Mouse (Mus musculus) liver, embryonic 14.5 days (tissue): ENCODE results near the gene Pcif1. TPM values are rescaled to one million over a fixed set of nuclear protein-coding genes. Genes with fewer than 3 reads are reported as not detected.

Experiments used
- ATAC-seq: fragments of 200-750 bp; cut with Nextera tagmentation; 2 replicates; pipeline ENCODE4 v1.8.0; 2017; ENCODE audit warnings: moderate number of reproducible peaks, mild to moderate bottlenecking, moderate library complexity; ENCODE audit not compliant: insufficient read depth
- DNase-seq, 3 experiments: peaks; one replicate each; pipeline ENCODE4 v3.0.0-alpha.2; 2012 to 2013; ENCODE audit warnings: low read depth in 3 of 3, low spot score in 3 of 3
- H3K27ac ChIP-seq: fragments of 300-500 bp; sonication (generic); 2 replicates; pipeline ENCODE4 v1.5.1; 2014; ENCODE audit warnings: moderate library complexity, mild to moderate bottlenecking, control low read depth, inconsistent platforms
- H3K27me3 ChIP-seq: fragments of 300-500 bp; sonication (generic); 2 replicates; pipeline ENCODE4 v1.6.1; 2014; ENCODE audit warnings: mild to moderate bottlenecking, low read length, moderate library complexity; ENCODE audit not compliant: control insufficient read depth, insufficient read depth
- H3K36me3 ChIP-seq: fragments of 300-500 bp; sonication (generic); replicated peaks from 2 replicates; pipeline ENCODE4 v1.6.1; 2014; ENCODE audit warnings: low read depth; ENCODE audit not compliant: control insufficient read depth, insufficient read depth
- H3K4me1 ChIP-seq, 2 experiments: fragments of 200-500 bp in 1 of 2; fragments of 300-500 bp in 1 of 2; sonication (generic) in 1 of 2; replicated peaks; 2 replicates each; pipeline ENCODE4 v1.6.1; 2012 to 2014; ENCODE audit warnings: antibody characterized with exemption in 1 of 2, inconsistent platforms in 1 of 2, low read length in 1 of 2; ENCODE audit not compliant: control insufficient read depth in 2 of 2, insufficient read depth in 2 of 2
- H3K4me2 ChIP-seq: fragments of 300-500 bp; sonication (generic); 2 replicates; pipeline ENCODE4 v1.6.1; 2014; ENCODE audit warnings: low read depth, mild to moderate bottlenecking, control low read depth, moderate library complexity
- H3K4me3 ChIP-seq, 2 experiments: fragments of 200-500 bp in 1 of 2; fragments of 300-500 bp in 1 of 2; sonication (generic) in 1 of 2; 2 replicates each; pipeline ENCODE4 v1.5.1; 2012 to 2014; ENCODE audit warnings: low read depth in 2 of 2, low read length in 2 of 2, mild to moderate bottlenecking in 2 of 2, control low read depth in 1 of 2, inconsistent platforms in 1 of 2, moderate library complexity in 1 of 2; ENCODE audit not compliant: insufficient read depth in 1 of 2
- H3K9ac ChIP-seq: fragments of 300-500 bp; sonication (generic); replicated peaks from 2 replicates; pipeline ENCODE4 v1.6.1; 2014; ENCODE audit warnings: mild to moderate bottlenecking, control low read depth, moderate library complexity
- H3K9me3 ChIP-seq: fragments of 300-500 bp; sonication (generic); 2 replicates; pipeline ENCODE4 v1.6.1; 2016; ENCODE audit warnings: low read length, mixed read lengths; ENCODE audit not compliant: control insufficient read depth
- CTCF ChIP-seq: IDR thresholded peaks from 2 replicates; pipeline ENCODE4 v1.5.1; 2016; ENCODE audit warnings: antibody characterized with exemption, low read depth, control low read depth
- EP300 ChIP-seq: IDR thresholded peaks from 2 replicates; pipeline ENCODE4 v1.6.1; 2016; ENCODE audit warnings: antibody characterized with exemption, low read depth
- WGBS: fragments of 180-500 bp; shearing (Covaris S2); extraction: QIAGEN DNeasy Blood & Tissue Kit; methylation state at CpG from one replicate; pipeline ENCODE4 v1.1.7; 2014; ENCODE audit not compliant: insufficient replicate concordance; 5-methylcytosine and 5-hydroxymethylcytosine counted together
- polyA plus RNA-seq, 2 experiments: library from polyadenylated mRNA; depleted of rRNA in 1 of 2; stranded (reverse) in 1 of 2; unstranded in 1 of 2; fragments of >200 nt; fragmentation: Nextera tagmentation in 1 of 2; extraction: Ambion mirVana in 1 of 2; gene quantifications; 2 replicates each; pipeline versions ENCODE4 v1.2.1 to v1.2.3; 2012 to 2014

The Pcif1 gene
- polyA plus RNA-seq, 2 experiments, result 19.6 to 37.5 TPM

GRCm38 (mm10) chr2:164911086-164912048, 32.3 kb downstream of the Pcif1 start, which contains the start of gene Zfp335:
Zfp335 (minus strand) TSS chr2:164911757.
- ATAC-seq (peak; percentile 85), DNase-seq (peak; percentile 81 to 83 (median 82))
- Histone ChIP-seq H3K4me3 (peak within 1 kb of the TSS; percentile 80 to 85), H3K4me2 (peak within 1 kb of the TSS; percentile 78), H3K9ac (peak within 1 kb of the TSS; percentile 88), H3K27ac (peak within 1 kb of the TSS; percentile 71), H3K9me3 (no peaks in the 10 kb centered on the region; the same call in 1 of the 2 replicates), H3K36me3 (peaks cover 21% of the 10 kb centered on the region), H3K4me1 (peaks cover 0 to 22% of the 10 kb centered on the region in 2 experiments; a peak in 3 of 4 replicates), H3K27me3 (no peaks in the 10 kb centered on the region)
- under 1% methylated on average over 90 of the region's 91 CpGs for WGBS
- TF ChIP-seq EP300 (peak; percentile 19; the same call in 1 of the 2 replicates), CTCF (peak; percentile 51)

- H3K4me2 ChIP-seq, result peak overlapping the region; percentile 78
- 3% methylated on average over 12 of the region's 12 CpGs for WGBS
- peak overlapping the region; percentile 70 for H3K27ac ChIP-seq
- peak overlapping the region; percentile 88 for H3K9ac ChIP-seq
- peak; percentile 30 for ATAC-seq
- no peak for TF ChIP-seq EP300
- TF ChIP-seq CTCF, result no peak
- no peaks in the 10 kb centered on the region for H3K27me3 ChIP-seq
- DNase-seq, result peak in 2 of 3 experiments; percentile 17 to 46
- peaks cover 0 to 22% of the 10 kb centered on the region in 2 experiments; a peak in 3 of 4 replicates for H3K4me1 ChIP-seq
- H3K4me3 ChIP-seq, result peak overlapping the region; percentile 80 to 85
- peaks cover 13% of the 10 kb centered on the region for H3K36me3 ChIP-seq
- H3K9me3 ChIP-seq, result no peaks in the 10 kb centered on the region
These were observed 33.0 kb downstream of the Pcif1 start for GRCm38 (mm10) chr2:164912151-164912550.

GRCm38 (mm10) chr2:164912749-164913427, 33.8 kb downstream of the Pcif1 start:
- no peak for ATAC-seq
- no peaks in the 10 kb centered on the region for H3K9me3 ChIP-seq
- DNase-seq, result no peak
- peak overlapping the region; percentile 78 for H3K4me2 ChIP-seq
- peaks cover 0 to 22% of the 10 kb centered on the region in 2 experiments; a peak in 3 of 4 replicates for H3K4me1 ChIP-seq
- peaks cover 6% of the 10 kb centered on the region for H3K36me3 ChIP-seq
- no peak overlapping the region for H3K4me3 ChIP-seq
- no peak overlapping the region; the same call in 1 of the 2 replicates for H3K27ac ChIP-seq
- peak overlapping the region; percentile 88; the same call in 1 of the 2 replicates for H3K9ac ChIP-seq
- TF ChIP-seq EP300 (no peak), CTCF (no peak)
- no peaks in the 10 kb centered on the region for H3K27me3 ChIP-seq
- 64% methylated on average over 8 of the region's 9 CpGs for WGBS

- no peak overlapping the region for H3K9ac ChIP-seq
- 32% methylated on average over 2 of the region's 2 CpGs for WGBS
These were observed 34.3 kb downstream of the Pcif1 start for GRCm38 (mm10) chr2:164913428-164913786.

More at GRCm38 (mm10) chr2:164913428-164913786, 34.3 kb downstream of the Pcif1 start:
- H3K4me3 ChIP-seq, result no peak overlapping the region
- no peaks in the 10 kb centered on the region for H3K27me3 ChIP-seq
- ATAC-seq (no peak), DNase-seq (peak in 2 of 3 experiments; percentile 40 to 43)
- H3K9me3 ChIP-seq, result no peaks in the 10 kb centered on the region
- peaks cover under 1% of the 10 kb centered on the region for H3K36me3 ChIP-seq
- no peak overlapping the region for H3K4me2 ChIP-seq
- peaks cover 0 to 22% of the 10 kb centered on the region in 2 experiments; a peak in 3 of 4 replicates for H3K4me1 ChIP-seq
- TF ChIP-seq EP300 (no peak), CTCF (no peak)
- H3K27ac ChIP-seq, result no peak overlapping the region
